Mouse (Mus musculus) midbrain, embryonic 11.5 days (tissue): Measurements from ENCODE around the gene Fbxo46. TPM values are rescaled to one million over a fixed set of nuclear protein-coding genes. Genes with fewer than 3 reads are reported as not detected.
A peak's percentile ranks its signal among the peaks of the same experiment; 100 is the strongest.

Experiments used
- ATAC-seq: fragments of 200-750 bp; cut with Nextera tagmentation; 2 replicates; pipeline ENCODE4 v1.8.0; 2017; ENCODE audit warnings: moderate TSS enrichment, moderate library complexity; ENCODE audit not compliant: low FRiP score
- DNase-seq: peaks from one replicate; pipeline ENCODE4 v3.0.0; 2015; ENCODE audit warnings: low spot score; ENCODE audit errors: missing footprints
- H3K27ac ChIP-seq: fragments of 300-500 bp; sonication (generic); 2 replicates; pipeline ENCODE4 v1.5.1; 2014; ENCODE audit warnings: low read depth, low read length
- H3K27me3 ChIP-seq: fragments of 300-500 bp; sonication (generic); 2 replicates; pipeline ENCODE4 v1.6.1; 2014; ENCODE audit warnings: mild to moderate bottlenecking, low read length, moderate library complexity, mixed read lengths; ENCODE audit not compliant: control insufficient read depth, insufficient read depth
- H3K36me3 ChIP-seq: fragments of 300-500 bp; sonication (generic); 2 replicates; pipeline ENCODE4 v1.6.1; 2014; ENCODE audit warnings: mild to moderate bottlenecking, low read length, moderate library complexity, mixed read lengths; ENCODE audit not compliant: control insufficient read depth, insufficient read depth
- H3K4me1 ChIP-seq: fragments of 300-500 bp; sonication (generic); 2 replicates; pipeline ENCODE4 v1.6.1; 2014; ENCODE audit warnings: low read length; ENCODE audit not compliant: control insufficient read depth, insufficient read depth
- H3K4me2 ChIP-seq: fragments of 300-500 bp; sonication (generic); 2 replicates; pipeline ENCODE4 v1.6.1; 2014; ENCODE audit warnings: mild to moderate bottlenecking, moderate library complexity
- H3K4me3 ChIP-seq: fragments of 300-500 bp; sonication (generic); 2 replicates; pipeline ENCODE4 v1.5.1; 2014; ENCODE audit warnings: low read depth, low read length
- H3K9ac ChIP-seq: fragments of 300-500 bp; sonication (generic); 2 replicates; pipeline ENCODE4 v1.6.1; 2014; ENCODE audit warnings: low read length
- H3K9me3 ChIP-seq: fragments of 300-500 bp; sonication (generic); 2 replicates; pipeline ENCODE4 v1.6.1; 2016; ENCODE audit warnings: low read length; ENCODE audit not compliant: control insufficient read depth
- WGBS: fragments of 180-500 bp; shearing (Covaris S2); extraction: QIAGEN DNeasy Blood & Tissue Kit; methylation state at CpG from one replicate; pipeline ENCODE4 v1.1.7; 2014; 5-methylcytosine and 5-hydroxymethylcytosine counted together
- polyA plus RNA-seq: library from polyadenylated mRNA; unstranded; fragments of >200 nt; fragmentation: Nextera tagmentation; extraction: Ambion mirVana; gene quantifications from 2 replicates; pipeline ENCODE4 v1.2.1, GENCODE M21; 2014

Gene Fbxo46
- polyA plus RNA-seq, 1 experiment from 2014 or later: 9.4 TPM

GRCm38 (mm10) chr7:19164189-19164588 lies 44.5 kb downstream of the Fbxo46 start:
- H3K4me1 ChIP-seq: peaks cover 13% of the 10 kb centered on the region
- peaks cover 32% of the 10 kb centered on the region for H3K27me3 ChIP-seq
- H3K4me2 ChIP-seq: 0 out of 2 replicates have a peak overlapping the region, but pooled peaks have one; percentile 11
- DNase-seq (no peak), ATAC-seq (no peak)
- no peaks in the 10 kb centered on the region for H3K36me3 ChIP-seq
- H3K4me3 ChIP-seq: no peak overlapping the region
- no peak overlapping the region for H3K27ac ChIP-seq
- no peak overlapping the region for H3K9ac ChIP-seq
- WGBS: 1% methylated on average over 6 of the region's 6 CpGs
- H3K9me3 ChIP-seq: peaks cover 2% of the 10 kb centered on the region; the same call in 1 of the 2 replicates

- Histone ChIP-seq H3K9ac (no peak overlapping the region), H3K4me3 (no peak overlapping the region), H3K36me3 (no peaks in the 10 kb centered on the region), H3K4me2 (peak overlapping the region; percentile 13; the same call in 1 of the 2 replicates), H3K4me1 (peaks cover 13% of the 10 kb centered on the region), H3K9me3 (peaks cover 2% of the 10 kb centered on the region; the same call in 1 of the 2 replicates), H3K27me3 (peaks cover 25% of the 10 kb centered on the region), H3K27ac (no peak overlapping the region)
- WGBS: 2% methylated on average over 13 of the region's 13 CpGs
- DNase-seq (no peak), ATAC-seq (no peak)
Measured at GRCm38 (mm10) chr7:19164978-19165377, 45.3 kb downstream of the Fbxo46 start.

- Histone ChIP-seq H3K9ac (peak within 1 kb of the TSS; percentile 27; the same call in 1 of the 2 replicates), H3K36me3 (no peaks in the 10 kb centered on the region), H3K27me3 (peaks cover 21% of the 10 kb centered on the region), H3K4me1 (peaks cover 13% of the 10 kb centered on the region), H3K4me3 (no peak within 1 kb of the TSS), H3K4me2 (peak within 1 kb of the TSS; percentile 13), H3K9me3 (peaks cover 2% of the 10 kb centered on the region; the same call in 1 of the 2 replicates), H3K27ac (no peak within 1 kb of the TSS)
- WGBS: 12% methylated on average over 14 of the region's 14 CpGs
- ATAC-seq: peak; percentile 45; the same call in 1 of the 2 replicates
- no peak for DNase-seq
Measured at GRCm38 (mm10) chr7:19165656-19166423, 46.2 kb downstream of the Fbxo46 start, which contains the start of gene Gipr. Gene Gipr, minus strand, starts transcription at chr7:19166127.

- Histone ChIP-seq H3K9ac (no peak overlapping the region), H3K9me3 (peaks cover 2% of the 10 kb centered on the region; the same call in 1 of the 2 replicates), H3K4me2 (no peak overlapping the region), H3K4me3 (no peak overlapping the region), H3K4me1 (peaks cover 13% of the 10 kb centered on the region), H3K27me3 (peaks cover 21% of the 10 kb centered on the region), H3K27ac (no peak overlapping the region), H3K36me3 (no peaks in the 10 kb centered on the region)
- WGBS: 88% methylated on average over 3 of the region's 3 CpGs
- ATAC-seq (no peak), DNase-seq (no peak)
Measured at GRCm38 (mm10) chr7:19166990-19167389, 47.3 kb downstream of the Fbxo46 start.

- Histone ChIP-seq H3K27ac (no peak overlapping the region), H3K36me3 (no peaks in the 10 kb centered on the region), H3K27me3 (peaks cover 8% of the 10 kb centered on the region), H3K4me2 (no peak overlapping the region), H3K9me3 (peaks cover 2% of the 10 kb centered on the region; the same call in 1 of the 2 replicates), H3K9ac (no peak overlapping the region), H3K4me3 (no peak overlapping the region), H3K4me1 (peaks cover 11% of the 10 kb centered on the region)
- DNase-seq (peak; percentile 78), ATAC-seq (no peak)
- 66% methylated on average over 10 of the region's 10 CpGs for WGBS
Measured at GRCm38 (mm10) chr7:19169506-19169905, 49.8 kb downstream of the Fbxo46 start.

- no peak overlapping the region for H3K27ac ChIP-seq
- 68% methylated on average over 8 of the region's 8 CpGs for WGBS
- no peaks in the 10 kb centered on the region for H3K36me3 ChIP-seq
- DNase-seq: no peak
- H3K27me3 ChIP-seq: peaks cover 3% of the 10 kb centered on the region
- no peak overlapping the region for H3K4me2 ChIP-seq
- H3K9me3 ChIP-seq: peaks cover 2% of the 10 kb centered on the region; the same call in 1 of the 2 replicates
- peaks cover 6% of the 10 kb centered on the region for H3K4me1 ChIP-seq
- no peak for ATAC-seq
- no peak overlapping the region for H3K9ac ChIP-seq
- no peak overlapping the region for H3K4me3 ChIP-seq
Measured at GRCm38 (mm10) chr7:19170142-19170541, 50.5 kb downstream of the Fbxo46 start.

- peaks cover 13% of the 10 kb centered on the region for H3K27me3 ChIP-seq
- no peaks in the 10 kb centered on the region for H3K36me3 ChIP-seq
- H3K9me3 ChIP-seq: peaks cover 2% of the 10 kb centered on the region; the same call in 1 of the 2 replicates
- peaks cover 8% of the 10 kb centered on the region for H3K4me1 ChIP-seq
- H3K4me3 ChIP-seq: no peak overlapping the region
- DNase-seq (no peak), ATAC-seq (no peak)
- peak overlapping the region; percentile 12; the same call in 1 of the 2 replicates for H3K27ac ChIP-seq
- H3K4me2 ChIP-seq: no peak overlapping the region
- no peak overlapping the region for H3K9ac ChIP-seq
- 67% methylated on average over 8 of the region's 8 CpGs for WGBS
Measured at GRCm38 (mm10) chr7:19171831-19172230, 52.2 kb downstream of the Fbxo46 start.

- H3K27ac ChIP-seq: no peak overlapping the region
- peak overlapping the region; percentile 36 for H3K4me2 ChIP-seq
- H3K36me3 ChIP-seq: no peaks in the 10 kb centered on the region
- DNase-seq: peak; percentile 99
- peaks cover 8% of the 10 kb centered on the region for H3K4me1 ChIP-seq
- no peaks in the 10 kb centered on the region for H3K9me3 ChIP-seq
- peak overlapping the region; percentile 36; the same call in 1 of the 2 replicates for H3K9ac ChIP-seq
- H3K27me3 ChIP-seq: peaks cover 23% of the 10 kb centered on the region
- peak overlapping the region; percentile 8; the same call in 1 of the 2 replicates for H3K4me3 ChIP-seq
- ATAC-seq: peak; percentile 75
- 2% methylated on average over 17 of the region's 17 CpGs for WGBS
Measured at GRCm38 (mm10) chr7:19172874-19173273, 53.2 kb downstream of the Fbxo46 start.
